Mouse (Mus musculus): Measurements from ENCODE around the gene Trip10. TPM values are rescaled to one million over a fixed set of nuclear protein-coding genes. Genes with fewer than 3 reads are reported as not detected.

Gene Trip10
- total RNA-seq, 2 experiments from 2014 or later: 9.1 to 10.3 TPM

DNA sequence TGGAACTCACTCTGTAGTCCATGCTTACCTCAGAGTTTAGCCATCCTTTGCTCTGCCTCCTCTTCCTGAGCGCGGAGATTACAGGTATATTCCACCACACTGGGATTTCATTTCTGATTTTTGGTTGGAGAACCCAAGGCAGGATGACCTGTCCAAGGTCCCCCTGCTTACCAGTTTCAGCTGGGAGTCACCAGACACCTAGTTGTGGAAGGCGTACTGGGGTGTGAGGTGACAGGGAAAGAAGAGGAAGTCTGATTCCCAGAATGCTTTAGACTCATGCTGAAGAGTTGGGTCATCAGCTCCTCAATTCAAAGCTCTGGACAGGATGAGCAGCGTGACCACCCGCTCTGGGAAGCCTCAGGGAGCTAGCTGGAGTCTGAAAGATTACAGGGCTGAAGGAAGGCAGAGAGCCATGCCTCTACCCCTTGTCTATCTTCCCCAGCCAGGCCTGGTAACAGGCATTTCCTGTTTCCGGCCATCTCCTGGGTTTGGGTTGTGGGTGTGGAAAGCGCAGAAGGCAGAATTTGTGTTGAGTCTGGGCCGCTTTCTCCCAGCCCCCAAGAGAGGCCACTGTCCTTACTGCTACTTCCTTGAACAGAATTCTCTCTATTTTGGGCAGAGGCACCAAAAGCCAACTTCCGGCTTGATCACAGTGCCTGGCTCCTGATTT lies 40.9 kb downstream of the Trip10 start:
- peak in 1 of 2 experiments; percentile 26 for DNase-seq (ENCODE audit: low spot score in 2 of 2)

DNA sequence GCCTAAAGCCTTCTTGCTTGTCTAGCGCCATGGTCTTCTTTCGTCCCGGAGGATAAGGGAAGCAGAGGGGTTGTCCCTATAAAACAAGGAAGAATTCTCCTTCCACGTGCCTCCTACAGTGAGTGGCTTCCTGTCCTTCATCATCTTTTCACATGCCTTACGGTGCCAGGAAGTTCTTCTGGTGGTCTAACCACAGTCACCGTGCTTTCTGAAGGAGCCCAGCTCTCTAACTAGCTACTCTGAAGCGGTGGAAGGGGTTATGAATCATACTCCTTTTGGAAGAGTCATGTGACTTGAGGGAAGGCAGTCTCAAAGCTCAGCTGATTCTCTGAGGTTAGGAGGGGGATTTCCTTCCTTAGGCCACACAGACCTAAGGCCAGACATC lies 41.4 kb downstream of the Trip10 start:
- DNase-seq (ENCODE audit: low spot score in 2 of 2): no peak

DNA sequence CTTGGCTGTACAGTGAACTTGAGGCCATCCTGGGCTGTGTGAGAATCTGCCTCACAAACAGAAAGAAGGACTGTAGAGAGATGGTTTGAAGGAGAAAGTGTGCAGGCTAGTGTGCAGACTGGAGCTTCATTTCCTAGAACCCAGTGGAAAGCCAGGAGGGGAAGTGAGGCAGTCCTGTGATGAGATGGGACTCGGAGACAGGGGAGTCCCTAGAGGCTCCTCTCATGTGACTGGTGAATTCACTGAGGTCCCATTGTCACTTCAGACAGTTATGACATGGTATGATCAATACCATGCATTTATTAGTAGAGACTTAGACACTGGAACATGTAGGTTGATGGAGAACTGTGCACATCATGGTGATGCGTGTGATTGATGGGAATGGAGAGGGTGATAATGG lies 43.0 kb downstream of the Trip10 start:
- no peak for DNase-seq (ENCODE audit: low spot score in 2 of 2)

DNA sequence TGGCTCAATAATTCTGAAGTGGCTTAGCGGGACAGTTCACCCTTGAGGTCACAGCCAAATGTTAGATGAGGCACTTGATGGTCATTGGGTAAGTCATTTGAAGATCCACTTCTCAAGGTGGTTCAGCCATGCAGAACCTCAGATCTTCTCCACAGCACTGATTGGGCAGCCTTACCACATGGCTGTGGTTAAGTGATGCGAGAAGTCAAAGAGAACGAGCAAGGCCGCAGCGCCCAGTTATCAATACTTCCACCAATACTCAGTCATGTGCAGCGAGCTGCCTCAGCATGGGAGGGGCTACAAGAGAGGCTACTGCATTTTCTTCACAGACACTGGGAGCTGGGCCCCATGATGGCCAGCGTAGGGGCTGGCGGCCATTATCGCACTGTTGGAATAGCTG lies 43.7 kb downstream of the Trip10 start:
- DNase-seq (ENCODE audit: low spot score in 2 of 2): no peak

DNA sequence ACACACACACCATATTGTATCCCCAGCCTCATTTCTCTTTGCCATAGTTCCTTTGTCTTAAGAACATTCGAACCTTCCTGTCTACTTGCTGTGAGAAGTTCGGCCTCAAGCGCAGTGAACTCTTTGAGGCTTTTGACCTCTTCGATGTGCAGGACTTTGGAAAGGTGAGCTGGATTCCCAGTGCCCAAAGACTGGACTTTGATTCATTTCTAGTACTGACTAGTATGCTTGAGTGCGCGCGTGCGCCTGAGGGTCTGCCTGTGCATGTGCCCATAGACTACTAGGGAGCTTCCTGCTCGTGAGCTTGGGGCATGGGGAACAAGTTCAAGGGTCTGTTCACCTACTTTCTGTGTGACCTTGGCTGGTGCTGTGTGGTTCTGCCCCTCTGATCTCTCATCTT lies 46.7 kb downstream of the Trip10 start:
- DNase-seq (ENCODE audit: low spot score in 2 of 2): no peak

DNA sequence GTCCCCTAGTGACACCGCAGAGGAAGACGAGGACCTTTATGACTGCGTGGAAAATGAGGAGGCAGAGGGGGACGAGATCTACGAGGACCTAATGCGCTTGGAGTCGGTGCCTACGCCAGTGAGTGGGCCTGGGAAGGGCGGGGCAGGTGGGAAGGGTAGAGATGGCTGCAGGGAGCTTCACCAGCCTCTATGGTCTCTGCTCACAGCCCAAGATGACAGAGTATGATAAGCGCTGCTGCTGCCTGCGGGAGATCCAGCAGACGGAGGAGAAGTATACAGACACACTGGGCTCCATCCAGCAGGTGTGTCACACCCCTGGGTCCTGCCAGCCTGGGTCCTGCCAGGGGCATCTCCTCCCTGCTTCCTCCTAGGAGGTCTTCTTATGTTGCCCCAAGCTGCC lies 47.8 kb downstream of the Trip10 start:
- DNase-seq (ENCODE audit: low spot score in 2 of 2): no peak

DNA sequence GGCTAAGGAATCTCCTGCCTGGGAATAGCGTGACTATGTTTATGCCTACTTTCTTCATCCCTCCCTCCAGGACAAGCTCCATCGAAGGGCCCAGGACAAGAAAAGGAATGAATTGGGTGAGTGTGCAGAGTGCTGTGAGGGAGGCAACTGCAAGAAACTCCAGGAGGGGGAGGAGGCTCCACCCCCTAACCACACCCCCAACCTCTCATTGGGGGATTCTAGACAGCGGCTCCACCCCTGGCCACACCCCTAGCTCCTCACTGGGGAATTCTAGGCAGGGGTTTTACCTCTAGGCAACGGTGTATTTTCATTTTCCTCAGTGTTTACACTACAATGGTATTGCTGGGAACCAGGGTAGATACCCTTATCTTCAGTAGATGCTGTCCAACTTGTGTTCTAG lies 56.3 kb downstream of the Trip10 start:
- no peak for DNase-seq (ENCODE audit: low spot score in 2 of 2)

DNA sequence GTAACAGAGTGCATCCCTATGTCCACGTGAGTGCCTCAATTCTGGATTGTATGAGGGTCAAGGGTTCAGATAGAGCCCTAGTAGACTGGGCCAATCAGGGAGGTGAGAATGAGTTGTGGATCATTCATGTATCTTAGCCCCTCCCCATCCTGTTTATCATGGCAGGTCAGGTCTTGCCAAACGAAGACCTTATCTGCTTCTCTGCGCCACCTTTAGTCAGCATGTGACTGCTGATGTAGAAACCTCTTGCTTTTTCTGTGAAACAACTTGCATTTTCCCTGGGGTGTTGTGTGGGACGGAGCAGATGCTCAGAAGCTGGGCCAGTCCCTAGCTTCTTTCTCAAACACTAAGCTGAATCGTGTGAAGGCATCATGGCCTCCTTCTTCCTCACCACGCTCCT lies 57.8 kb downstream of the Trip10 start:
- DNase-seq (ENCODE audit: low spot score in 2 of 2): no peak

DNA sequence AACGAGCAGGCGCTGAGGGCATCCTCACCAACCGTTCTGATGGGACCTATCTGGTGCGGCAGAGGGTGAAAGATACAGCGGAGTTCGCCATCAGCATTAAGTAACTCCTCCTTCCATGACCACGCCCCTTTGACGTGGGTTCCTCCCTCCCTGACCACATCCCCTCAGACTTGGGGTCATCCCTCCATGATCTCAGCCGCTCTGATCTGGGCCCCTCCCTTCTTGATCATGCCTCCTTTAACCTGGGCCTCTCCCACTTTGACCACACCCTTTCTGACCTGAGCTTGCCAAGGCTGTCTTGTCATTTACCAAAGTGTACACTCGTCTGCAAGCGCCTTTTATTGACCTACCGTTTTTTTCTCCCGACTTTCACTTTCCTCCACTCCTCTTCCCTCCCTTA lies 62.5 kb downstream of the Trip10 start:
- DNase-seq (ENCODE audit: low spot score in 2 of 2): no peak

Small RNA genes lying within 50 kb of the gene (microRNA-seq; reads per million reads assigned to microRNA genes)
- gene Mir6978: 0 reads per million in 2 experiments

Other genes with a start within 250 kb of the Trip10 start
- gene Pspn, start 249.4 kb upstream of the Trip10 start, total RNA-seq (2021): not detected
- 10 to 100 TPM; 51.0 to 56.0 TPM for gene Gtf2f1, start 238.2 kb upstream of the Trip10 start, total RNA-seq (2021)
- gene Gm17949, start 238.0 kb upstream of the Trip10 start, total RNA-seq (2021): under 1 TPM in 1 of 2 experiments, not detected in 1; 0.28 TPM
- 100 to 1,000 TPM; 104 to 111 TPM for gene Khsrp, start 217.9 kb upstream of the Trip10 start, total RNA-seq (2021)
- not detected for gene Slc25a41, start 207.8 kb upstream of the Trip10 start, total RNA-seq (2021)
- gene Crb3, start 190.3 kb upstream of the Trip10 start, total RNA-seq (2021): 1 to 10 TPM in 1 of 2 experiments, under 1 TPM in 1; 0.79 to 1.6 TPM
- 100 to 1,000 TPM; 338 to 358 TPM for gene Slc25a23, start 189.6 kb upstream of the Trip10 start, total RNA-seq (2021)
- gene Dennd1c, start 170.9 kb upstream of the Trip10 start, total RNA-seq (2021): 1 to 10 TPM; 1.4 to 2.9 TPM
- gene Tubb4a, start 161.7 kb upstream of the Trip10 start, total RNA-seq (2021): 100 to 1,000 TPM; 714 to 754 TPM
- gene Tnfsf9, start 144.1 kb upstream of the Trip10 start, total RNA-seq (2021): under 1 TPM; 0.50 to 0.60 TPM
- gene Cd70, start 99.7 kb upstream of the Trip10 start, total RNA-seq (2021): under 1 TPM in 1 of 2 experiments, not detected in 1; 0.48 TPM
- gene Tnfsf14, start 55.3 kb upstream of the Trip10 start, total RNA-seq (2021): not detected
- gene C3, start 21.3 kb upstream of the Trip10 start, total RNA-seq (2021): 1 to 10 TPM; 1.6 to 4.2 TPM
- gene Gpr108, start 1.0 kb upstream of the Trip10 start, total RNA-seq (2021): 10 to 100 TPM; 18.0 to 20.5 TPM
- gene Vav1, start 29.6 kb downstream of the Trip10 start, total RNA-seq (2021): 1 to 10 TPM; 5.0 to 5.3 TPM
- gene Adgre1, start 109.2 kb downstream of the Trip10 start, total RNA-seq (2021): 1 to 10 TPM; 4.0 to 8.6 TPM